Mouse (Mus musculus) cerebellum, postnatal 25 days (tissue): ENCODE data around the gene Snx10.

ENCODE experiments used
- DNase-seq, 2 experiments: peaks; one replicate each; pipeline ENCODE4 v3.0.0; 2021; ENCODE audit warnings: mixed read lengths in 2 of 2

Gene Snx10

GRCm38 (mm10) chr6:51533467-51534200 lies 9.9 kb downstream of the Snx10 start:
- DNase-seq: no peak

GRCm38 (mm10) chr6:51535571-51535970 lies 11.9 kb downstream of the Snx10 start:
- DNase-seq: no peak

- no peak for DNase-seq
Observed at GRCm38 (mm10) chr6:51540525-51540924, 16.8 kb downstream of the Snx10 start.

GRCm38 (mm10) chr6:51541422-51541821 lies 17.7 kb downstream of the Snx10 start:
- no peak for DNase-seq

GRCm38 (mm10) chr6:51542147-51542546 lies 18.4 kb downstream of the Snx10 start:
- no peak for DNase-seq

GRCm38 (mm10) chr6:51543639-51544117 lies 20.0 kb downstream of the Snx10 start:
- DNase-seq: no peak

GRCm38 (mm10) chr6:51544118-51544681 lies 20.5 kb downstream of the Snx10 start:
- no peak for DNase-seq

- no peak for DNase-seq
Observed at GRCm38 (mm10) chr6:51545219-51545859, 21.6 kb downstream of the Snx10 start.

- DNase-seq: no peak
Observed at GRCm38 (mm10) chr6:51546085-51546484, 22.4 kb downstream of the Snx10 start.

- DNase-seq: no peak
Observed at GRCm38 (mm10) chr6:51548757-51549156, 25.1 kb downstream of the Snx10 start.

- no peak for DNase-seq
Observed at GRCm38 (mm10) chr6:51551267-51551802, 27.6 kb downstream of the Snx10 start.

GRCm38 (mm10) chr6:51556562-51556961 lies 32.9 kb downstream of the Snx10 start:
- no peak for DNase-seq

GRCm38 (mm10) chr6:51558311-51558710 lies 34.6 kb downstream of the Snx10 start:
- no peak for DNase-seq

GRCm38 (mm10) chr6:51566771-51567680 lies 43.3 kb downstream of the Snx10 start:
- no peak for DNase-seq

- no peak for DNase-seq
Observed at GRCm38 (mm10) chr6:51569086-51569485, 45.4 kb downstream of the Snx10 start.

- DNase-seq: no peak
Observed at GRCm38 (mm10) chr6:51573136-51573535, 49.4 kb downstream of the Snx10 start.

GRCm38 (mm10) chr6:51574132-51574531 lies 50.4 kb downstream of the Snx10 start:
- DNase-seq: no peak

- no peak for DNase-seq
Observed at GRCm38 (mm10) chr6:51578415-51578814, 54.7 kb downstream of the Snx10 start.

GRCm38 (mm10) chr6:51580040-51580680 lies 56.5 kb downstream of the Snx10 start:
- DNase-seq: peak; percentile 88 to 91

- DNase-seq: no peak
Observed at GRCm38 (mm10) chr6:51581418-51581817, 57.7 kb downstream of the Snx10 start.

- no peak for DNase-seq
Observed at GRCm38 (mm10) chr6:51582051-51582450, 58.4 kb downstream of the Snx10 start.

GRCm38 (mm10) chr6:51585980-51586379 lies 62.3 kb downstream of the Snx10 start:
- peak; percentile 76 to 86 for DNase-seq
